21 mouse cellular contexts compared by ENCODE assay signal in the genomic region with DNA sequence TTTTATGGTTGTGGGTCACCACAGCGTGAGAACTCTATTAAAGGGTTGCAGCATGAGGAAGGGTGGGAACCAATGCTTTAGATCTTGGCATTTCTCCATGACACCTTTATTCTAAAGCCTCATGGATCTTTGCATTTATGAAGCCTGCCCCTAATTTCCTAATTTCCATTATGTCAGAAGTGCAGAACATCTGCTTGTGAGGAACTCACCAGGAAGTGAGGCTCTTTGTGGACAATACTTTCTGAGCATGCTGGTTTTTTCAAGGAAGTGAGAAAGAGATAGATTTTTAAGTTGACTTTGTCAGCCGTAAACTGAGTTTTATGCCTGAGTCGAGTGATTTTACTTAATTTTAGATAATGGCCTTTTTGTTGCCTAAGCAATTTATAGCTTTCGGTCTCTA.
"Had no signal": no experiment of that assay in that cellular context is flagged by ENCODE, and none has a peak within 500 bp of the region (broad histone marks: within the 10 kb centered on the region; RNA-seq: fewer than 3 reads in every experiment).

No protein-coding gene starts in this region.

- H3K36me3 ChIP-seq: midbrain, embryonic 10.5 days; midbrain, embryonic 13.5 days; neural tube, embryonic 13.5 days had no signal

- H3K27me3 ChIP-seq: liver, embryonic 13.5 days; megakaryocyte, embryonic 14.5 days; midbrain, embryonic 13.5 days; neural tube, embryonic 13.5 days had no signal

- H3K9ac ChIP-seq: liver, embryonic 13.5 days; midbrain, embryonic 13.5 days; neural tube, embryonic 13.5 days had no signal

- H3K27ac ChIP-seq: left cerebral cortex, adult 2 months; liver, embryonic 13.5 days; midbrain, embryonic 10.5 days; midbrain, embryonic 13.5 days; neural tube, embryonic 13.5 days had no signal

- H3K4me2 ChIP-seq: liver, embryonic 13.5 days; midbrain, embryonic 13.5 days; neural tube, embryonic 13.5 days had no signal

- DNase-seq: kidney, adult 18-20 months; kidney, adult 9 months; kidney, postnatal 14 days; kidney, postnatal 4 days; layer of hippocampus, adult 9-11 months; liver, embryonic 13.5 days; lung, adult 2 months; lung, postnatal 14 days; lung, postnatal 4 days; right cerebral cortex, adult 18-20 months; right cerebral cortex, postnatal 14 days; right cerebral cortex, postnatal 4 days; thymus, adult 18-20 months; thymus, postnatal 36 days had no signal

- ATAC-seq: midbrain, embryonic 13.5 days; midbrain, embryonic 16.5 days had no signal

- H3K9me3 ChIP-seq: liver, embryonic 13.5 days; megakaryocyte, embryonic 14.5 days; midbrain, embryonic 10.5 days; midbrain, embryonic 13.5 days; neural tube, embryonic 13.5 days had no signal

- H3K4me3 ChIP-seq: left cerebral cortex, adult 2 months; liver, embryonic 13.5 days; megakaryocyte, embryonic 14.5 days; midbrain, embryonic 10.5 days; midbrain, embryonic 13.5 days; myocyte; neural tube, embryonic 13.5 days had no signal
